Mouse (Mus musculus): ENCODE measurements around the gene F2rl1. TPM values are rescaled to one million over a fixed set of nuclear protein-coding genes. Genes with fewer than 3 reads are reported as not detected.

F2rl1 gene
- total and polyA plus RNA-seq, 3 experiments = 0.06 TPM; not detected in 2

GRCm38 (mm10) chr13:95529246-95529645 is 4.2 kb upstream of the F2rl1 start:
- H3K4me3 ChIP-seq (ENCODE audit: control insufficient read depth in 1 of 2, insufficient read depth in 1 of 2, low read depth in 2 of 2, low read length in 2 of 2) = no peak overlapping the region
- no peaks in the 10 kb centered on the region for H3K36me3 ChIP-seq (ENCODE audit: control insufficient read depth in 1 of 2, insufficient read depth in 2 of 2, low read length in 2 of 2)
- peaks cover 2 to 10% of the 10 kb centered on the region in 2 experiments for H3K27me3 ChIP-seq (ENCODE audit: control insufficient read depth in 1 of 2, insufficient read depth in 2 of 2, low read length in 2 of 2)
- DNase-seq (ENCODE audit: low read depth, low spot score) = peak; percentile 19
- H3K9me3 ChIP-seq (replicated peaks; ENCODE audit: insufficient read depth, low read length) = no peaks in the 10 kb centered on the region
- H3K4me1 ChIP-seq (ENCODE audit: control insufficient read depth in 1 of 2, insufficient read depth in 2 of 2, low read length in 2 of 2) = no peaks in the 10 kb centered on the region
- TF ChIP-seq SMC3 (IDR thresholded peaks at IDR 0.05; ENCODE audit: low read depth, low read length) (0 out of 2 replicates have a peak, but pooled peaks have one; percentile 10), CTCF (IDR thresholded peaks at IDR 0.05 in 2 of 3, conservative IDR thresholded peaks at IDR 0.05 in 1 of 3; ENCODE audit: control insufficient read depth in 1 of 3, insufficient read depth in 1 of 3, low read depth in 2 of 3, low read length in 3 of 3, poor library complexity in 1 of 3, severe bottlenecking in 1 of 3) (peak in 1 of 3 experiments; percentile 16; a peak in 1 of 6 replicates), RAD21 (IDR thresholded peaks at IDR 0.05; ENCODE audit: low read depth, low read length) (peak; percentile 7), TCF12 (IDR thresholded peaks at IDR 0.05; ENCODE audit: low read depth, low read length) (no peak), ELF1 (IDR thresholded peaks at IDR 0.05; ENCODE audit: low read depth, low read length) (no peak)
- H3K9ac ChIP-seq (ENCODE audit: control insufficient read depth, low read depth, low read length, poor library complexity, severe bottlenecking) = no peak overlapping the region
- H3K27ac ChIP-seq (ENCODE audit: control insufficient read depth, low read depth, low read length) = no peak overlapping the region
- no peaks in the 10 kb centered on the region for H3K79me2 ChIP-seq (ENCODE audit: control insufficient read depth, insufficient read depth, low read length, poor library complexity)

GRCm38 (mm10) chr13:95524424-95524673 is 678 bp downstream of the F2rl1 start:
- Histone ChIP-seq H3K27ac (ENCODE audit: control insufficient read depth, low read depth, low read length) (no peak overlapping the region), H3K79me2 (ENCODE audit: control insufficient read depth, insufficient read depth, low read length, poor library complexity) (no peaks in the 10 kb centered on the region), H3K4me1 (ENCODE audit: control insufficient read depth in 1 of 2, insufficient read depth in 2 of 2, low read length in 2 of 2) (no peaks in the 10 kb centered on the region; a peak in 1 of 4 replicates), H3K9me3 (replicated peaks; ENCODE audit: insufficient read depth, low read length) (no peaks in the 10 kb centered on the region), H3K4me3 (ENCODE audit: control insufficient read depth in 1 of 2, insufficient read depth in 1 of 2, low read depth in 2 of 2, low read length in 2 of 2) (no peak overlapping the region), H3K36me3 (ENCODE audit: control insufficient read depth in 1 of 2, insufficient read depth in 2 of 2, low read length in 2 of 2) (no peaks in the 10 kb centered on the region), H3K27me3 (ENCODE audit: control insufficient read depth in 1 of 2, insufficient read depth in 2 of 2, low read length in 2 of 2) (peaks cover 0 to 2% of the 10 kb centered on the region in 2 experiments; a peak in 2 of 4 replicates), H3K9ac (ENCODE audit: control insufficient read depth, low read depth, low read length, poor library complexity, severe bottlenecking) (no peak overlapping the region)
- TF ChIP-seq JUND (IDR thresholded peaks at IDR 0.05; ENCODE audit: low read depth, low read length) = no peak
- no peak for DNase-seq (ENCODE audit: low read depth, low spot score)

DNA sequence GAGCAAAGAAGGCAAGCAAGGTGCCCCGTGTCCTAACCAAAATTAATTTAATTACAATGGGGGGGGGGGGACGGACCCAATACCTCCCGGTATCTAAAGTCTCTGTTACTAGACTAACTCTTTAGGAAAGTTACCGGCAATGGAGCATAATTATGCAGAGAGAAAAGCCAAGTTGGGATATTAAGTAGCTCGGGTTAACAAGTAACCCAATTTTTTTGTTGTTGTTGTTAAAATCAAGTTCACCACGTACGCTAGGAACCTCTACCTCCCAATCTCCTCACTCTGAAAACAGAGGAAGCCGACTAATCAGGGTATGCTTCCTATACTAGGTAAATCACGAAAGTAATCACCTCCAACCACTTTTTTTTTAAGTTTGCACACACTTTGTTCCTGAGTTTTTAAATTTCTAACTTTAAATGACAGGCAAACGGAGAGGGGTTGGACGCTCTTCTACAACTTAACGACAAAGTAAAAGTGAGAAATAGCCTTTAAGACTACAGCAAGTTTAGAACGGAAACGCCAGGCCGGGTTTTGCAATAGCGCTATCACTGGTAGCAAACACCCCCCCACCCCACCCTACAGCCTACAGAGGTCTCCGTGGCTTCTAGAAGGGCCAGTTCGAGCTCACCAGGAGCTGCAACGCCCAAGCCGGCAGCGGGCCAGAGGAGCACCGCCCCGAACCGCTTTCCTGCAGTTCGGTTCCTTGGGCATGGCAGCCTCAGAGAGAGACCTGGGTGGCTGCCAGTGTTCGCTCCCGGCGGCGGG is 1.2 kb downstream of the F2rl1 start:
- TF ChIP-seq EP300 (IDR thresholded peaks at IDR 0.05; ENCODE audit: low read depth in 1 of 2, low read length in 2 of 2) = no peak
- TF ChIP-seq NRF1 (IDR thresholded peaks at IDR 0.05; ENCODE audit: insufficient read depth, low read depth, low read length, poor library complexity, severe bottlenecking) = no peak
- TF ChIP-seq SMC3 (IDR thresholded peaks at IDR 0.05; ENCODE audit: low read depth, low read length) = no peak
- no peak for TF ChIP-seq TAL1 (IDR thresholded peaks at IDR 0.05; ENCODE audit: low read length)
- no peak for TF ChIP-seq GABPA (IDR thresholded peaks at IDR 0.05; ENCODE audit: low read depth, low read length)
- TF ChIP-seq MYB (IDR thresholded peaks at IDR 0.05; ENCODE audit: low read depth, low read length) = no peak
- TF ChIP-seq TBP (IDR thresholded peaks at IDR 0.05; ENCODE audit: low read depth, low read length) = no peak
- TF ChIP-seq BHLHE40 (IDR thresholded peaks at IDR 0.05; ENCODE audit: borderline replicate concordance, low read depth, low read length) = no peak
- H3K9ac ChIP-seq (ENCODE audit: control insufficient read depth, low read depth, low read length, poor library complexity, severe bottlenecking) = no peak overlapping the region

More for the DNA sequence above, 1.2 kb downstream of the F2rl1 start:
- H3K27ac ChIP-seq (ENCODE audit: control insufficient read depth, low read depth, low read length) = no peak overlapping the region
- H3K9me3 ChIP-seq (replicated peaks; ENCODE audit: insufficient read depth, low read length) = no peaks in the 10 kb centered on the region
- H3K36me3 ChIP-seq (ENCODE audit: control insufficient read depth in 1 of 2, insufficient read depth in 2 of 2, low read length in 2 of 2) = no peaks in the 10 kb centered on the region
- H3K27me3 ChIP-seq (ENCODE audit: control insufficient read depth in 1 of 2, insufficient read depth in 2 of 2, low read length in 2 of 2) = peaks cover 0 to 2% of the 10 kb centered on the region in 2 experiments; a peak in 2 of 4 replicates
- no peak overlapping the region for H3K4me3 ChIP-seq (ENCODE audit: control insufficient read depth in 1 of 2, insufficient read depth in 1 of 2, low read depth in 2 of 2, low read length in 2 of 2)
- no peak for DNase-seq (ENCODE audit: low read depth, low spot score)
- H3K4me1 ChIP-seq (ENCODE audit: control insufficient read depth in 1 of 2, insufficient read depth in 2 of 2, low read length in 2 of 2) = no peaks in the 10 kb centered on the region; a peak in 1 of 4 replicates
- no peaks in the 10 kb centered on the region for H3K79me2 ChIP-seq (ENCODE audit: control insufficient read depth, insufficient read depth, low read length, poor library complexity)

All from MEL (cell line).